Mouse (Mus musculus): Measurements from ENCODE around the gene Vsig10l. TPM values are rescaled to one million over a fixed set of nuclear protein-coding genes. Genes with fewer than 3 reads are reported as not detected.

Gene Vsig10l
- total RNA-seq, 1 experiment, result 3.6 TPM

- TF ChIP-seq MAFK (IDR thresholded peaks at IDR 0.05; ENCODE audit: insufficient read depth, low read depth, low read length) (no peak), HCFC1 (IDR thresholded peaks at IDR 0.05; ENCODE audit: borderline replicate concordance, insufficient read depth, low read length) (no peak), ZC3H11A (IDR thresholded peaks at IDR 0.05; ENCODE audit: borderline replicate concordance, low read depth, low read length) (no peak), CHD2 (IDR thresholded peaks at IDR 0.05; ENCODE audit: low read depth, low read length) (no peak), ZNF384 (IDR thresholded peaks at IDR 0.05; ENCODE audit: low read depth, low read length) (no peak)
- no peak for DNase-seq (ENCODE audit: low read depth, low spot score)
- peaks cover 31% of the 10 kb centered on the region; the same call in 1 of the 2 replicates for H3K36me3 ChIP-seq (ENCODE audit: control insufficient read depth, insufficient read depth, low read length, poor library complexity, severe bottlenecking)
- peaks cover 0 to 2% of the 10 kb centered on the region in 2 experiments; a peak in 2 of 4 replicates for H3K4me1 ChIP-seq (ENCODE audit: control insufficient read depth in 2 of 2, insufficient read depth in 2 of 2, low read length in 2 of 2, poor library complexity in 1 of 2)
- in situ Hi-C loops (cut with MboI; ENCODE audit: low sequenced_read_pairs in 2 of 2, unreplicated experiment in 2 of 2), result no loop called here
- no peaks in the 10 kb centered on the region; the same call in 1 of the 2 replicates for H3K9me3 ChIP-seq (ENCODE audit: control insufficient read depth, insufficient read depth, low read depth, low read length)
- H3K27ac ChIP-seq (ENCODE audit: insufficient read depth, low read depth, low read length, poor library complexity, severe bottlenecking), result no peak overlapping the region
- no peak overlapping the region for H3K9ac ChIP-seq (ENCODE audit: insufficient read depth, low read depth, low read length, poor library complexity, severe bottlenecking)
- no peak overlapping the region for H3K4me3 ChIP-seq (ENCODE audit: insufficient read depth in 1 of 2, low read depth in 1 of 2, low read length in 2 of 2, poor library complexity in 1 of 2, severe bottlenecking in 1 of 2)
These were observed 9.2 kb upstream of the Vsig10l start for GRCm38 (mm10) chr7:43453599-43454355.

- H3K36me3 ChIP-seq (ENCODE audit: control insufficient read depth, insufficient read depth, low read length, poor library complexity, severe bottlenecking), result peaks cover 31% of the 10 kb centered on the region; the same call in 1 of the 2 replicates
- no peak overlapping the region for H3K27ac ChIP-seq (ENCODE audit: insufficient read depth, low read depth, low read length, poor library complexity, severe bottlenecking)
- no peak for DNase-seq (ENCODE audit: low read depth, low spot score)
- in situ Hi-C loops (cut with MboI; ENCODE audit: low sequenced_read_pairs in 2 of 2, unreplicated experiment in 2 of 2), result no loop called here
- peaks cover 0 to 2% of the 10 kb centered on the region in 2 experiments; a peak in 2 of 4 replicates for H3K4me1 ChIP-seq (ENCODE audit: control insufficient read depth in 2 of 2, insufficient read depth in 2 of 2, low read length in 2 of 2, poor library complexity in 1 of 2)
- H3K9ac ChIP-seq (ENCODE audit: insufficient read depth, low read depth, low read length, poor library complexity, severe bottlenecking), result no peak overlapping the region
- no peak overlapping the region for H3K4me3 ChIP-seq (ENCODE audit: insufficient read depth in 1 of 2, low read depth in 1 of 2, low read length in 2 of 2, poor library complexity in 1 of 2, severe bottlenecking in 1 of 2)
- TF ChIP-seq MAFK (IDR thresholded peaks at IDR 0.05; ENCODE audit: insufficient read depth, low read depth, low read length), result no peak
- TF ChIP-seq CHD2 (IDR thresholded peaks at IDR 0.05; ENCODE audit: low read depth, low read length), result no peak
- no peak for TF ChIP-seq ZC3H11A (IDR thresholded peaks at IDR 0.05; ENCODE audit: borderline replicate concordance, low read depth, low read length)
- TF ChIP-seq HCFC1 (IDR thresholded peaks at IDR 0.05; ENCODE audit: borderline replicate concordance, insufficient read depth, low read length), result no peak
- TF ChIP-seq ZNF384 (IDR thresholded peaks at IDR 0.05; ENCODE audit: low read depth, low read length), result no peak
- H3K9me3 ChIP-seq (ENCODE audit: control insufficient read depth, insufficient read depth, low read depth, low read length), result no peaks in the 10 kb centered on the region; the same call in 1 of the 2 replicates
These were observed 8.6 kb upstream of the Vsig10l start for GRCm38 (mm10) chr7:43454371-43454770.

DNA sequence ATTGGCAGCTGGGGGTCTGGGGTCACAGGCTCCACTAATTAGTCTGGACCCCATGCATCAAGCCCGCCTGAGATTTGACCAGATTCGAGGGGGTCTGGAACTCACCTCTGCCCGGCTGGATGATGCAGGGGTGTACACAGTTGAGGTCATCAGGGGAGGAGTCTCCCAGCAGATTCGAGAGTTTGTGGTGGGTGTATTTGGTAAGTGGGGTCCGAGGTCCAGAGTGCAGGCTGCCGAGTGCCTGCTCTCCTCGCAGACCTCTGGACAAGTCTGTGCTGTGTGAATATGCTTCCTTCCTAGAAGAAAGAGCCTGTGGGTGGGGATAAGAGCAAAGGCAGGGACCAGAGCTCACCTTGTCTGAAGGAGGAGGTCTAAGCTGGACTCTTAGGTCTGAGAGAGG lies 1.0 kb downstream of the Vsig10l start:
- H3K4me1 ChIP-seq (ENCODE audit: control insufficient read depth in 2 of 2, insufficient read depth in 2 of 2, low read length in 2 of 2, poor library complexity in 1 of 2), result peaks cover 0 to 3% of the 10 kb centered on the region in 2 experiments; a peak in 1 of 4 replicates
- H3K4me3 ChIP-seq (ENCODE audit: insufficient read depth in 1 of 2, low read depth in 1 of 2, low read length in 2 of 2, poor library complexity in 1 of 2, severe bottlenecking in 1 of 2), result no peak overlapping the region
- DNase-seq (ENCODE audit: low read depth, low spot score), result no peak
- H3K27ac ChIP-seq (ENCODE audit: insufficient read depth, low read depth, low read length, poor library complexity, severe bottlenecking), result no peak overlapping the region
- no peaks in the 10 kb centered on the region for H3K9me3 ChIP-seq (ENCODE audit: control insufficient read depth, insufficient read depth, low read depth, low read length)
- in situ Hi-C loops (cut with MboI; ENCODE audit: low sequenced_read_pairs in 2 of 2, unreplicated experiment in 2 of 2), result no loop called here
- H3K36me3 ChIP-seq (ENCODE audit: control insufficient read depth, insufficient read depth, low read length, poor library complexity, severe bottlenecking), result no peaks in the 10 kb centered on the region
- H3K9ac ChIP-seq (ENCODE audit: insufficient read depth, low read depth, low read length, poor library complexity, severe bottlenecking), result no peak overlapping the region
- TF ChIP-seq ZC3H11A (IDR thresholded peaks at IDR 0.05; ENCODE audit: borderline replicate concordance, low read depth, low read length) (no peak), HCFC1 (IDR thresholded peaks at IDR 0.05; ENCODE audit: borderline replicate concordance, insufficient read depth, low read length) (no peak), MAFK (IDR thresholded peaks at IDR 0.05; ENCODE audit: insufficient read depth, low read depth, low read length) (no peak), CHD2 (IDR thresholded peaks at IDR 0.05; ENCODE audit: low read depth, low read length) (no peak), ZNF384 (IDR thresholded peaks at IDR 0.05; ENCODE audit: low read depth, low read length) (no peak)

DNA sequence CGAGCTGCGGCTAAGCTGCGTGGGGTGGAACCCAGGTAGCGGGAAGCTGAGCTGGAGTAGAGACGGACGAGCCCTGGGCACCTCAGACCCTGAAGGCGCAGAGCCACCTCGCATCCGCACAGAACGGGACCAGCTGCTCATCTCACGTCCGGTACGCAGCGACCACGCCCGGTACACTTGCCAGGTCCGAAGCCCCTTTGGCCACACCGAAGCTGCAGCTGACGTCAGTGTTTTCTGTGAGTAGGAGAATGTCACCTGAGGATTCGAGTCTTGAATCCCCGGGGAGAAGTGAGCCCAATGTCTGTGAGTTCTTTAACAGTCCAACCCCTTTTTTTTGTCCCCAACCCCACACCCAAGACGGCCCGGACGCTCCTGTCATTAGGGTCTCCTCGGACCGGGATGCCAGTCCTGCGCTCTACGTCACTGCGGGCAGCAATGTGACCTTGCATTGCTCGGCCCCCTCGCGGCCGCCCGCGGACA lies 2.0 kb downstream of the Vsig10l start:
- in situ Hi-C loops (cut with MboI; ENCODE audit: low sequenced_read_pairs in 2 of 2, unreplicated experiment in 2 of 2), result no loop called here
- no peak for TF ChIP-seq MAFK (IDR thresholded peaks at IDR 0.05; ENCODE audit: insufficient read depth, low read depth, low read length)
- TF ChIP-seq ZC3H11A (IDR thresholded peaks at IDR 0.05; ENCODE audit: borderline replicate concordance, low read depth, low read length), result no peak
- TF ChIP-seq CHD2 (IDR thresholded peaks at IDR 0.05; ENCODE audit: low read depth, low read length), result no peak
- no peak for TF ChIP-seq ZNF384 (IDR thresholded peaks at IDR 0.05; ENCODE audit: low read depth, low read length)
- no peak for TF ChIP-seq HCFC1 (IDR thresholded peaks at IDR 0.05; ENCODE audit: borderline replicate concordance, insufficient read depth, low read length)
- Histone ChIP-seq H3K36me3 (ENCODE audit: control insufficient read depth, insufficient read depth, low read length, poor library complexity, severe bottlenecking) (no peaks in the 10 kb centered on the region), H3K4me1 (ENCODE audit: control insufficient read depth in 2 of 2, insufficient read depth in 2 of 2, low read length in 2 of 2, poor library complexity in 1 of 2) (peaks cover 0 to 3% of the 10 kb centered on the region in 2 experiments; a peak in 1 of 4 replicates), H3K9ac (ENCODE audit: insufficient read depth, low read depth, low read length, poor library complexity, severe bottlenecking) (peak overlapping the region; percentile 55), H3K9me3 (ENCODE audit: control insufficient read depth, insufficient read depth, low read depth, low read length) (no peaks in the 10 kb centered on the region), H3K4me3 (ENCODE audit: insufficient read depth in 1 of 2, low read depth in 1 of 2, low read length in 2 of 2, poor library complexity in 1 of 2, severe bottlenecking in 1 of 2) (peak overlapping the region; percentile 71), H3K27ac (ENCODE audit: insufficient read depth, low read depth, low read length, poor library complexity, severe bottlenecking) (no peak overlapping the region)
- DNase-seq (ENCODE audit: low read depth, low spot score), result no peak

All from ES-E14 (cell line).